Mouse (Mus musculus): ENCODE measurements around the gene Urb2. TPM values are rescaled to one million over a fixed set of nuclear protein-coding genes. Genes with fewer than 3 reads are reported as not detected.
"Not testable (repeated sequence)": the region's sequence is repeated elsewhere in the genome, so short reads cannot be mapped to it uniquely, and the experiment has no call there.

Gene Urb2
- total RNA-seq, 2 experiments from 2014 or later: 12.7 to 16.0 TPM

DNA sequence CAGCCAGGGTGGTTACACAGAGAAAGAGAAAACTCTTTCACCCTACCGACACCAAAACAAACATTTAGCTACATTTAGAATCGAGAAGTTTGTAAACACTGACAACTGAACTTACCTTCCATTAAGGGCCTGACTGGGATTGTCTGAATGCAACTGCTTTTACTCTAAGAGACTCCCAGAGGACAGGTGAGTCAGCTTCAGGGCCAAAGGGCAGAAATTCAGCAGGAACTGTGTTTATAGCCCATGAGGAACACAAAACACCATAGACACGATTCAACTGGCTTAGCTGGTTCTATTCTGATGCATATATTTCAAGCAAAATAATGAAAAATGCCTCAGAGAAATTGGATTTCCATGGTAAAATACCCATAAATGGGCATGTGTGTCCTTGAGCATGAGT is 6.6 kb upstream of the Urb2 start:
- DNase-seq: no peak

GRCm38 (mm10) chr8:124019782-124020181 is 1.5 kb upstream of the Urb2 start:
- peak; percentile 11 to 22 for DNase-seq

DNA sequence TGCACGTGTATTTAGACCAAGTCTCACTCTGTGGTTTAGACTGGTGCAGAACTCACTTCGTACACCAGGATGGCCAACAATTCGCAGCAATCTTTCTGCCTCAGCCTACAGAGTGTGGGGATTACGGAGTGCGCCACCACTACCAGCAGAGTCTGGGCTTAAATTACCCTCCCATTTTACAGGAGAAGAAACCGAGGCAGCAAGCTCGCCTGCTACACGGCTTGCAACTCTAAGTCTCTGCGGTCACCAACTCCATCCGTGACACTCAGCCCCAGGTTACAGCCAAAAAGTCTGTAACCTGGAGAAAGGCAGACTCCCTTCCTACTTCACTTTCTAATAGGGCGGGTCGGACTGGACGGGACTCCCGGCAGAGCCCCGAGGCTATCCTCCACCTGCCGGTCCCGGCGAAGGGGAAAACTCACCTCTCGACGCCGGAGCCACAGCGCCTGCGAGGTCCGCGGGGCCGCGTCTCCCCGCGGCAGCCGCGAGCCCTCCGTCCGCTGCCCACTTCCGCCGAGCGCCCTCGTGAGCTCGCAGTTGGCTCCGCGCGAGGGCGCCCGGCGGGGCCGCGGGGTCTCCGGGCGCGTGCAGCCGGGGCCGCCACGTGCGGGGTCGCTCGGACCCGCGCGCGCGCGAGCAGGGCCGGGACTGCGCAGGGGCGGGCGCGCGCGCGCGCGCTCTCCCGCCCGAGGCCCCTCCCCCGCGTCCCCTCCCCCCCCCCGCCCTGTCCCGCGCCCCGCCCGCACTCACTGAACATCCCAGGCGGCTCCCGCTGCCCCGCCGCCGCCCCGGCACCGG is 670 bp upstream of the Urb2 start:
- peak; percentile 60 to 80 for DNase-seq

DNA sequence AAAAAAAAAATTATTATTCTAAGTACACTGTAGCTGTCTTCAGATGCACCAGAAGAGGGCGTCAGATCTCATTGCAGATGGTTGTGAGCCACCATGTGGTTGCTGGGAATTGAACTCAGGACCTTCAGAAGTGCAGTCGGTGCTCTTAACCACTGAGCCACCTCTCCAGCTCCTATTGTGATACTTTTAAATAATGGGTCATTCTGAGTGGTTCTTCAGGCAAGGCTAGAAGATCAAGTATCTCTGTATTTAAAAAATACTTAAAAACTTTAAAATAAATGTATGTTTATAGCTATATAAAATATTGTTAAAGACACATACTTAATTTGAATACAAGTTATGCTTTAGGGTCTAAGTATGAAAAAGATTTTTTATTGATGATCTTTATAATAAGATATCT is 5.0 kb downstream of the Urb2 start:
- DNase-seq: not testable (repeated sequence)

DNA sequence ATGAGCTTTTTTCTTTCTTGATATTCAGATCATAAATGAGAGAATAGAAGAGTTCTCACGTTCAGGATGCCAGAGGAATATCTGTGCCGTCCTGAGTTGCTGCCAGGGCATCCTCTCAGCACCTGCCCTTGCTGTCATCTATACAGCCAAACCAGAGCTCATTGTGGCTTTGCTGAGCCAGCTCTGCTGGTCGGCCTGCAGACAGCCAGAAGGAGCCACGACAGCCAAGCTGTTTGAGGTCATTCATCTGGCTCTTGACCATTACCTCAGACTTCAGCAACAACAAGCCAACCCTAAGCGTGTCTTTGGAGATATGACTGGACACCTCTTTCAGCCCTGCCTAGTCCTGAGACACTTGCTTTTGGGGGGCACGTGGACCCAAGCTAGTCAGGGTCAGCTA is 6.5 kb downstream of the Urb2 start:
- no peak for DNase-seq

GRCm38 (mm10) chr8:124033400-124033799 is 12.1 kb downstream of the Urb2 start:
- peak in 1 of 2 experiments; percentile 10 for DNase-seq

DNA sequence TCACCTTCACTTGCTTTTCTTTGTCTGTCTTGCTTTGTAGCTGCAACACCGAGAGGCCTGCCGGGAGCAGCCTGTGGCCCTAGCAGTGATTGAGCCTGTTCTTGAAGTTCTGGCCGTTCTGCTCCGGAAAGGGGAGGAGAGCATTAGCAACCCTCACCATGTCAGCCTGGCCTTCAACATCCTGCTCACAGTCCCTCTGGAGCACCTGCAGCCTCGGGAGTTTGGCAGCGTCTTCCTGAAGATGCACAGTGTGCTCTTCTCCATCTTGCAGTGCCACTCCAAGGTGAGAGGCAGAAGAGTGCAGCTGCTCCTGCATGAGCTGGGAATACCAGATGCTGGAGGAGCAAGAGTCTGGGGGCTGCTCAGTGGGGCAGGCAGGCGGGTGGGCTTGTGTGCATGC is 16.8 kb downstream of the Urb2 start:
- DNase-seq: no peak

DNA sequence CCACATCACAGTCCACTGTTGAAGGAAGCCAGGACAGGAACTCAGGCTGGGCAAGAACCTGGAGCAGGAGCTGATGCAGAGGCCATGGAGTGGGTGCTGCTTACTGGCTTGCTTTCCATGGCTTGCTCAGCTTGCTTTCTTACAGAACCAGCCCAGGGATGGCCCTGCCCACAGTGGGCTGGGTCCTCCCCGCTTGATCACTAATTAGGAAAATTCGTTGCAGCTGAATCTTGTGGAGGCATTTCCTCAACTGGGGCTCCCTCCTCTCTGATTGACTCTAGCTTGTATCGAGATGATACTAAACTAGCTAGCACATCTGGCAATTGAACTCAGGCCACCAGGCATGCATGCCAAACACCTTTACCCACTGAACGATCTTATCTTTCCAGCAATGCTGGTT is 18.0 kb downstream of the Urb2 start:
- DNase-seq: no peak

GRCm38 (mm10) chr8:124042201-124042600 is 20.9 kb downstream of the Urb2 start:
- no peak for DNase-seq

- DNase-seq: no peak
Observed at GRCm38 (mm10) chr8:124044421-124044820, 23.1 kb downstream of the Urb2 start.

DNA sequence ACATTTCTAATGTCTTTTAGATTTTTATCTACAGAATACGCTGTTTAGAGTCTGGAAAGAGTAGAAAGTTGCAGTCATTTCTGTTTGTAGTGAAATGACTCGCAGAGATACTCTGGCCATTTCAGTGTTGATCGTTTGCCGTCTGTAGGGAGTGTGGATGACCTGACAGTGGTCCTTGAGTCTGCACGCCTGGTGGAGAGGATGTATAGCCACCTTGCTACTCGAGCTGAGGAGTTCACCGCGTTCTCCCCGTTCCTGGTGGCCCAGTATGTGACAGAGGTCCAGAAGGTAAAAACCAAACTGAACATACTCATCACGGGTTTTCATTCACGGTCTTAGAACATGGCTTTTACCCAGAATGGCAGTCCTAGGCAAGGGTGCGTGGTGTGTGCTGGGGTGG is 23.6 kb downstream of the Urb2 start:
- no peak for DNase-seq

DNA sequence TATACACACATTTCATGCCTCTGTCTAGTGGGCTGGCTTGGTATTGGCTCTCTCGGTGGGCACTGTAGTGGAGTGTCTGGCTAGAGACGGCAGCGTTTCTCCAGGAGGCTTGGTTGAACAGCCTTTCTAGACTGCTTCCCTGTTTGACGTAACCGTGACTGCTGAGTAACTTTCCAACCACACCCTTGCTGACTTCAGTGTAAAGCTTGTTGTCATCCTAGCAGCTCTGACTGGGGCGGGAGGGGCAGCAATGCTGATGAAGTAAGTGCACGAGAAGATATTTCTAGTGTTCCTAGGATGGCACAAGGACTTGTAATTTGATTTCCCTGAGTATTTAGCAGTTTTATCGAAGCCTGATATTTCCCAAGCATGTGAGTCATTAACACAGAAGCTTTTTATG is 24.5 kb downstream of the Urb2 start:
- DNase-seq: no peak

DNA sequence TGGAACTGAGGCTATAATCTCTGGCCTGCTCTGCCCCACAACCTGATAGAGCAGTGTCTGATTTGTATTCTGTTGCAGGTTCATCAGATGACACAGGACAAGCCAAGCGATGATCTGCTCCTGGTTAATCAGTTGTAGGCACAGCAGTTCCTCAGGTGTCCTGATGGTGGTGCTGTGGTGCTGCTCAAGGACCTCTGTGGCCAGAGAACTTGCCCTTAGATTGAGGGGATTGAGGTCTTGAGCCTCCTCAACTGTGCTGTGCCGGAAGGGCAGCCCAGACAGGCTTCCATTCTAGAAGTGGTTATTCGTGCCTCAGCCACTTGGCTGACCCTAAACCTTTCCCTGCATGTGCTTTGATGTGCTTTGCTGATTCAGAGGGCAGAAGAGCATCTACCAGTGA is 30.8 kb downstream of the Urb2 start:
- peak; percentile 71 to 76 for DNase-seq

GRCm38 (mm10) chr8:124052568-124052967 is 31.3 kb downstream of the Urb2 start:
- DNase-seq: no peak

DNA sequence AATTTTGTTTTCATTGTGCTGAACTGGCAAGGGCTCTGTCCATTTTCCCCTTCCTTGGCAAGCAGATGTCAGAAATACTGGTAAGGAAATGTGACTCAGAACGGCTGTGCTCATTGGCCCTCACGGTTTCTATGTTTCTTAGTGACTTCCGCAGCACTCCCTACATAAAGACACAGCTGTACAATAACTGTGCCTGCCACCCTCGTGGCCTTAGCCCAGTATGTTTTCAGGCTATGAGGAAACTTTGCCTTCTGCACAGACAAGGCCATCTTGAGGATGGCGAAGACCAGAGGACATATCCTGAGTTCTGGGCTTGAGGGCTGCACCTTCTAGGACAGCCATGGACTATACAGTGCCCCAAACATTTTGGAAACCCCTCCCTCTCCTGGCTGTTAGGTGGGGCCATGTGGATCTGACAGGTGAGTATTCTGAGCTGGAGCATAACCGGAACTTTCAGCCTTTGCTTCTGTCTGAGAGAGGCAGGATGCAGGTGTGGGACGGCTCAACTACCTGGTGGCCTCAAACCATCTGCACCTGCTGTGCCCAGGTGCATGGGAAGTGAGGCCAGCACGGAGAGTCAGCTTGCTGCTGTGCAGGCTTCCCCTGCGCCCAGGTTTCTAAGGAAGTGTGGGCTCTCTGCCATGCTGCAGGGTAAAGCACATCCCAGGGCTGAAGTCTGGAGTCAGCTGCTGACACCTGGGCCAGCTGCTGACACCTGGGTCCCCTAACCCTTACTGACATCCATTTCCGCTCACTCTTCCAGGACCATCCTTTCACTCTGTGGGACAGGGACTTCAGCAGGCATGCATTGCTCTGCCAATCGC is 35.7 kb downstream of the Urb2 start:
- DNase-seq: no peak

DNA sequence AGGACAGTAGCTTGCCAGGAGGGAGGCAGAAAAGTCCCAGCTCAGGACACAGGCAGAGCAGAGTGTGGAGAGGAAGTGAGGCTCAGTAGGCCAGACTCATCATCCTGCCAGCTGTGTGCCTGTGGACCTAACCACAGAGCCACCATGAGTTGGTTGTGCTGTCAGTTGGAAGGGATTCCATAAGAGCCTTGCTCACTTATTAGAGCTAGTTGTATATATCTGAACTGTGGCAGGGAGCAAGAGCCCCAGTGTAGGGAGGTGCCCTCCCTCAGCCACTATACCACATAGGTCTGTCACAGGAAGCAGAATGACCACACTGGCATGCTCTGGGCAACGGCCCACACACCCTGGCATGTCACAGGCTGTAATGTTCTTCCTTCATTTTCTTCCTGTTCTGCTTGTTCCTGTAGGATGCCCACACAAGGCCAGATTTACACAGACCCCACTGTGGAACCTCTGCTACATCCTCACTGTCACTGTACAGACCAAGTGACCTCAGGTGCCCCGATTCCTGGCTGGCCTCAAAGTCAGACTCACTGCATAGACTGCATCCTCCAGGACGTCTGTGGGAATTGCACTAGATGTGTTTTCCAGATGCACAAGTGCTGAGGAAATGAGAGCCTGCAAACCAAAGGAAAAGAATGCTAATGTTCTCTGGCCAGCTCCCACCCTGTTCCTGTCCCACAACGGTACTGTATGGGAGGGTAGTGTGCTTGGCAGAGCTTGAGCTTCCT is 45.2 kb downstream of the Urb2 start:
- no peak for DNase-seq

GRCm38 (mm10) chr8:124067059-124067750 is 45.9 kb downstream of the Urb2 start:
- DNase-seq: no peak

DNA sequence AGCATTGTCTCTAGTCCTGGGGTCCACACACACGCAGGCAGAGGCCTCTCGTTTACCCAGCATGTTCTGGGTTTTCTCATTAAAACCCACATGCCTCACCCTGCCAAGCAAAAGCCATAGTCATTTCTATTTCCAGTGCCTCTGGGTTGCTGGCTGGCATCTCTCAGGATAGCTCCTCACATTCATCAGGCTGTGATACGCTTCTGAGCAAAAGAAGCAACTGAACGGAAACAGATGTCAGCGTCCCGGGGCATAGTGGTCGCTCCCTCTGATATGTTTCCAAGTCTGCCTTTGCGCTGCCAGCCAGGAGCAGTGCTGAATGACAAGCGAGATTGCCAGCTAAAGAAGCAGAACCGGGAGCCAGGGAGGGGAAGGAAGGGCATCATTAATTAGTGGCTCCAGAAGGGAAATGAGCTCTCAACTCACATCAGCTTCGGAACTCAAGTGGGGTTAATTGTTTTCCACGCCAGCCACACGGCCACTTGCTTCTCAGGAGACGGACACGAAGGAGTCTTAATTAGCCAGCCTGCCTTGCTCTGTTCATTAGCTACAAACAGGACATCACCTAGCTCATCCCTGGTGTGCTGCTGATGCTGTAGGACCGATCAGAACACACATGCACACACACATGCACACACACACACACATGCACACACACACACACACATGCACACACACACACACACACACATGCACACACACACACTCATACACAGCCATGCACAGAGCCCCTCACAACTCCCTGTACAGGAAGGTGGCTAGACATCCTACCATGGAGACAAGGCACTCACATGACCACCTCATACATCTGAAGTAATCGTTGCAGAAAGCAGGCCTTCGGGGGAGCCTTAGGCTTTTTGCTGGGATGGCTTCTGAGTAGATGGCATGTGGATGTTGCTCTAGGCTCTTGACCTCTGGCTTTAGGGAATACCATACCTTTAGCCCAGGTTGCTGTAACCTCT is 49.3 kb downstream of the Urb2 start:
- DNase-seq: peak in 1 of 2 experiments; percentile 7

DNA sequence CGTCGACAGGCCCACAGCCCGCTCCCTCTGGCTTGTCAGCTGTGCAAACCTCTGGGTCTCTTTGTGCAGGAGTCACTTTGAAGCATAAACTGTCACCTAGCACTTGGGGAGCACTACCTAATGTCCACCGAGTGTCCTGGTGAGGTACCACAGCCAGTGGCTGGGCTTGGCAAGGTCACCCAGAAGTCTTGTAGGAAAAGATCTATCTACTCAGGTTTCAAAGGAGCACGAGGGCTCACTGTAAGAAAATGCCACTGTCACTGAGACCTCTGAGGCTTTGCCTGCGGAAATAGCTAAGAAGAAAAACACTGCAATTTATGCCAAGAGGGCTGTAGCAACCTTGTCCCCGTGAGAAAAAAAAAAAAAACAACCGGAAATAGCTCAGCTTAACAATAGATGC is 54.7 kb downstream of the Urb2 start:
- no peak for DNase-seq

DNA sequence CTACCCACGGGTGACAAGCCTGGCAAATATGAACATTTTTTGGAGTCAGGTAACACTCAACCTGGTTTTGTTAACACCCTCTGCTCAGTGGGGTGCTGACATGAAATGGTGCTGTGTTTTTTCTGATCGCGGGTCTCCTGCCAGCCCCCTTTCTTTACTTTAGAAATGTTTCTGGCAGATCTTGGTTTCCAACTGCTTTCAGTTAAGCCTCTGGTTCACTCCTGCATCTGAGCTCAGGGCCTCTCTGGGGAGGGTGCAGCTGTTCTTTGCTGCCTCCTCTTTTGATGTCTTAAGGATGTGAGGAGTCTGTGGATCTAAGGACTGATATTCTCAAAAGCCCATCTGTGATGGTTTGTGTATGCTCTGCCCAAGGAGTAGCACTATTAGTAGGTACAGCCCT is 55.1 kb downstream of the Urb2 start:
- DNase-seq: no peak

DNA sequence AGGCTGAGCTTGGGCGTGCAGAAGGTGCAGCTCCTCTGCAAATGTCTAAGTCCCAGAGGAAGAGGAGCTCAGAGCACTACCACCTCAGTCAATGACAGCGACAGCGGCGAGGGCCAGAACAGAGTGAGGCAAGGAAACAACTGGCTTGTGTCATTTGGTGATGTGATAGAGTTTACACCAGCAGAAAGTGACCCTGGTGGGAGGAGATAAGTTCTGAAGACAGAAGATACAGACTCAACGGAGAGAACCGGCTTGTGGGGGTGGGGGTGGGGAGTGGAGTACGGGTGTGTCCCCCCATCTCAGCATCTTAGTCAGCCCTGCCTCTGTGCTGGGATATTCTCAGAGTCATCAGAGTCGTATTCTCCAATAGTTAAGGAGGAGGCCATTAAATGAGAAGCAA is 56.1 kb downstream of the Urb2 start:
- DNase-seq: no peak

Measured in adrenal gland, postnatal 36 days (tissue).